Mouse (Mus musculus) adrenal gland, postnatal 4 days (tissue): ENCODE data around the gene Copz1. TPM values are rescaled to one million over a fixed set of nuclear protein-coding genes. Genes with fewer than 3 reads are reported as not detected.
"Not testable (repeated sequence)": the region's sequence is repeated elsewhere in the genome, so short reads cannot be mapped to it uniquely, and the experiment has no call there.

Source experiments
- DNase-seq, 2 experiments: peaks; one replicate each; pipeline ENCODE4 v3.0.0; 2021 to 2022; ENCODE audit warnings: low spot score in 2 of 2, mixed read lengths in 2 of 2
- total RNA-seq, 2 experiments: library from RNA; stranded (reverse); gene quantifications; 2 replicates each; pipeline ENCODE4 v1.2.3; 2021

Gene Copz1
- total RNA-seq, 2 experiments from 2014 or later, result 132 to 140 TPM

- DNase-seq, result peak in 1 of 2 experiments; percentile 66
These were observed 22.2 kb upstream of the Copz1 start for GRCm38 (mm10) chr15:103250195-103250740.

- DNase-seq, result no peak
These were observed 20.9 kb upstream of the Copz1 start for GRCm38 (mm10) chr15:103251595-103251994.

GRCm38 (mm10) chr15:103252660-103253059 is 19.9 kb upstream of the Copz1 start:
- DNase-seq, result no peak

GRCm38 (mm10) chr15:103253352-103253751 is 19.2 kb upstream of the Copz1 start:
- no peak for DNase-seq

GRCm38 (mm10) chr15:103255169-103255568 is 17.3 kb upstream of the Copz1 start:
- DNase-seq, result no peak

GRCm38 (mm10) chr15:103256210-103256986 is 16.1 kb upstream of the Copz1 start:
- DNase-seq, result no peak

GRCm38 (mm10) chr15:103257790-103258728 is 14.5 kb upstream of the Copz1 start, which contains the start of gene Nfe2:
Nfe2 (minus strand) TSS chr15:103258403.
- peak; percentile 23 to 59 for DNase-seq

GRCm38 (mm10) chr15:103259162-103259561 is 13.4 kb upstream of the Copz1 start:
- DNase-seq, result no peak

- no peak for DNase-seq
These were observed 12.5 kb upstream of the Copz1 start for GRCm38 (mm10) chr15:103259989-103260388.

- no peak for DNase-seq
These were observed 7.7 kb upstream of the Copz1 start for GRCm38 (mm10) chr15:103264794-103265193.

- no peak for DNase-seq
These were observed 3.6 kb upstream of the Copz1 start for GRCm38 (mm10) chr15:103268903-103269302.

GRCm38 (mm10) chr15:103275943-103276342 is 3.4 kb downstream of the Copz1 start:
- not testable (repeated sequence) for DNase-seq

GRCm38 (mm10) chr15:103277949-103278348 is 5.4 kb downstream of the Copz1 start:
- no peak for DNase-seq

GRCm38 (mm10) chr15:103279750-103280149 is 7.2 kb downstream of the Copz1 start:
- no peak for DNase-seq

- no peak for DNase-seq
These were observed 8.4 kb downstream of the Copz1 start for GRCm38 (mm10) chr15:103280817-103281464.

- DNase-seq, result no peak
These were observed 9.1 kb downstream of the Copz1 start for GRCm38 (mm10) chr15:103281465-103282205.

- DNase-seq, result no peak
These were observed 11.6 kb downstream of the Copz1 start for GRCm38 (mm10) chr15:103284066-103284465.

GRCm38 (mm10) chr15:103284647-103285046 is 12.1 kb downstream of the Copz1 start:
- no peak for DNase-seq

- no peak for DNase-seq
These were observed 13.4 kb downstream of the Copz1 start for GRCm38 (mm10) chr15:103285778-103286417.

GRCm38 (mm10) chr15:103289600-103289999 is 17.1 kb downstream of the Copz1 start:
- no peak for DNase-seq
